Mouse (Mus musculus) embryonic facial prominence, embryonic 14.5 days (tissue): ENCODE data around the gene Ankrd61. TPM values are rescaled to one million over a fixed set of nuclear protein-coding genes. Genes with fewer than 3 reads are reported as not detected.

ENCODE experiments used
- ATAC-seq: fragments of 200-750 bp; cut with Nextera tagmentation; 2 replicates; pipeline ENCODE4 v1.8.0; 2017; ENCODE audit warnings: low read depth, moderate number of reproducible peaks, moderate TSS enrichment
- DNase-seq: peaks from one replicate; pipeline ENCODE4 v3.0.0-alpha.2; 2015; ENCODE audit warnings: low spot score
- H3K27ac ChIP-seq: fragments of 300-500 bp; sonication (generic); replicated peaks from 2 replicates; pipeline ENCODE4 v1.5.1; 2014; ENCODE audit warnings: low read depth, mild to moderate bottlenecking, low read length, moderate library complexity
- H3K27me3 ChIP-seq: fragments of 300-500 bp; sonication (generic); replicated peaks from 2 replicates; pipeline ENCODE4 v1.6.1; 2014; ENCODE audit warnings: low read length; ENCODE audit not compliant: control insufficient read depth, insufficient read depth
- H3K36me3 ChIP-seq: fragments of 300-500 bp; sonication (generic); 2 replicates; pipeline ENCODE4 v1.6.1; 2014; ENCODE audit warnings: low read length, mixed read lengths; ENCODE audit not compliant: control insufficient read depth, insufficient read depth
- H3K4me1 ChIP-seq: fragments of 300-500 bp; sonication (generic); 2 replicates; pipeline ENCODE4 v1.6.1; 2014; ENCODE audit warnings: antibody characterized with exemption, low read length; ENCODE audit not compliant: control insufficient read depth, insufficient read depth
- H3K4me2 ChIP-seq: fragments of 300-500 bp; sonication (generic); 2 replicates; pipeline ENCODE4 v1.6.1; 2014; ENCODE audit warnings: low read depth, mild to moderate bottlenecking, low read length, moderate library complexity, mixed read lengths
- H3K4me3 ChIP-seq: fragments of 300-500 bp; sonication (generic); 2 replicates; pipeline ENCODE4 v1.5.1; 2014; ENCODE audit warnings: low read depth, mild to moderate bottlenecking, low read length
- H3K9ac ChIP-seq: fragments of 300-500 bp; sonication (generic); 2 replicates; pipeline ENCODE4 v1.6.1; 2014; ENCODE audit warnings: low read depth, mild to moderate bottlenecking, low read length, moderate library complexity, mixed read lengths
- H3K9me3 ChIP-seq: fragments of 300-500 bp; sonication (generic); 2 replicates; pipeline ENCODE4 v1.6.1; 2016; ENCODE audit warnings: low read length; ENCODE audit not compliant: control insufficient read depth
- WGBS: fragments of 180-500 bp; shearing (Covaris S2); extraction: QIAGEN DNeasy Blood & Tissue Kit; methylation state at CpG from one replicate; pipeline ENCODE4 v1.1.7; 2014; 5-methylcytosine and 5-hydroxymethylcytosine counted together
- polyA plus RNA-seq: library from polyadenylated mRNA; unstranded; fragments of >200 nt; fragmentation: Nextera tagmentation; extraction: Ambion mirVana; gene quantifications from 2 replicates; pipeline ENCODE4 v1.2.1, GENCODE M21; 2014

Ankrd61 gene
- 0.18 TPM in 1 of 2 replicates, not detected in the other for polyA plus RNA-seq

DNA sequence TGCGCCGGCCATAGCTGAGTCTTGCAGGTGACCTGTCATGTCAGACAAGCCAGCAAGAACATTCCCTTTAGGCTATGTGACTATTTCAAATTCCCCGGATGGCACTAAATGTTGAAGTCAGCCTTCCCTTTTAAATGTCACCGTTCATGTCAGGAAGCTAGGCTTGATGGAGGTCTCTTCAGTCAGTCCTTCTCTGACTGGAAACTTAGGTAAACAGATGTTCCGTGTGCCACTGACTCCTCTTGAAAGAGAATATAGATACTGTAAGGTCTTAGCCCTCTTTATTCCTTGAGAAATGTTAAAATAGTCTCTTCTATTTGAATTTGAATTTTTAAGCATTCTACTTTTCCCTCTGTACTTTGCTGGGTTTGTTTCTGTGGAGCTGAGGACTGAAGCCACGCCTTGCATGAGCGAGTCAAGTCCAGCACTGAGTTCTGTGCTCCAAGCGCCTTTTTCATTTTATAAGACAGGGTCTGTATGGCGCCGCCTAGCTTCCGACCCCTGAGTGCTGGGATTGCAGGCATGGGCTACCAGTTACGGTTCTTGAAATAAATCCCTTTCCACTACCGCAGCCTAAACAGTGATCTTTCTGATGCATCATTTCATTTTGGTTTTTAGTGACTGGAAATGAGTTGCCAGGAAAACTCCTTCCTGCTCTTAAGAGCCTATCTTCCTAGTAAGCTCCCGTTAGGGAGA is at the start of gene Ankrd61:
TSS of gene Ankrd61 (minus strand) at position 51 of the 696 bp plus-strand sequence.
- H3K27me3 ChIP-seq = no peaks in the 10 kb centered on the region
- peaks cover 73% of the 10 kb centered on the region for H3K36me3 ChIP-seq
- WGBS = 90% methylated on average over 14 of the region's 14 CpGs
- no peaks in the 10 kb centered on the region for H3K4me1 ChIP-seq
- no peak within 1 kb of the TSS for H3K4me2 ChIP-seq
- ATAC-seq (no peak), DNase-seq (no peak)
- H3K27ac ChIP-seq = no peak within 1 kb of the TSS
- H3K9me3 ChIP-seq = no peaks in the 10 kb centered on the region
- no peak within 1 kb of the TSS for H3K9ac ChIP-seq
- H3K4me3 ChIP-seq = no peak within 1 kb of the TSS

DNA sequence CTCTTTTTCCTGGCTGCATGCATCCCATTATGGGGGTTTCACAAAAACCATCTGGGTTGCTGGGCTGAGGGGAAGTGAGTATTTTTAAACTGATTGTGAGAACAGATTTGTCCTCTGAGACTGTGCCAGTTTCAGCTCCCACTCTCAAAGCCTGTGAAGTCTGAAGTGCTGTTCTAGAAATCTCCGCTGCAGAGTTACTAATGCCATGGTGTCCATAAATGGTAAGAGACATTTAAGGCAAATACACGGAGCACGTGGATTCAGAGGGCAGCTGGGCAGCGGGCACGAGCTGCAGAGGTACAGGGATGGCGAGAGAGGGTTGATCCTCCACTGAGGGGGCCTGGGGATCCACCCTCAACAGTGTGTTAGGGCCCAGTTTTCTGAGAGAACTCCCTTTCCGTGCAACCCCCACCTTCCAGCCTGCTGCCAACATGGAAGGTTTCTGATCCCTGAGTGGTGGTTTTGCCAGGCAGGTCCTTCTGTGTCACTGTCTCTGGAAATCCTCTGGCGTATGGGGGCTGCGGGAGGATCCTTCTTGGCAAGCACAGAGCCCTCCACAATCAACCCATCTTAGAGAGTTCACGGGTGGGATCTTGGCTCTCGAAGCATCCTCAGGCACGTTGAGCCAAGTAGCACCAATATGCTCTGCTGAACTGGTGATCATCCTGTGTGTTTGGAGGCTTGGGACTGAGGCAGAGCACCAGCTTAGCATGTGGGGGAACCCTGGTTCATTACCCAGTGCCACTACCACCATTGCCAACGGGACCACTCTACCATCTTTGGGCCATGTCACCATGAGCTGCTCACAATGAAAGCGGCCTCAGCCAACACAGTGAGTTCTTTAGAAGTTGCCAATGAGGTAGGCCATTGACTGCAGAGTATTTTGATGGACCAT is 46.0 kb upstream of the Ankrd61 start:
- H3K4me3 ChIP-seq = no peak overlapping the region
- no peaks in the 10 kb centered on the region for H3K27me3 ChIP-seq
- 81% methylated on average over 14 of the region's 14 CpGs for WGBS
- H3K27ac ChIP-seq = no peak overlapping the region
- H3K4me2 ChIP-seq = no peak overlapping the region
- H3K4me1 ChIP-seq = no peaks in the 10 kb centered on the region
- DNase-seq (no peak), ATAC-seq (no peak)
- H3K9ac ChIP-seq = no peak overlapping the region
- 0 out of 2 replicates have a peak, but pooled peaks cover 5% of the 10 kb centered on the region for H3K9me3 ChIP-seq
- H3K36me3 ChIP-seq = no peaks in the 10 kb centered on the region

DNA sequence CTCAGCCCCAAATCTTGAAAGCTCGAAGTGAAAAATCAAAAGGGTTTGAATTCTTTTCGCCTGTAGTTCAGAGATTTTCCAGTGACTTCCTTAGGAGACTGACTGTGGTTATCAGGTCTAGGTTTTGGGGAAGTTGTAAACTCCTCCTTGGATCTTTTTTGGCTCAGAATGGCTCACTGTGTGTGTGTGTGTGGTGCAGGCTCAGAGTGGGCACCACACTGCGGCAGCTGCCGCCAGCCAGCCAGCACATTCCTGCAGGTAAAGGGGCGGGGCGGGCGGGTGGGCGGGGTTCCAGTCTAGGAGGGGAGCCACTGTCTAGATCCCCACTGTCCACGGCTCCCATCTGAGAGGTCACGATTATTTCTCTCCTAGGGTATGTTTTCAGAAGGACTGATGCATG is 44.1 kb upstream of the Ankrd61 start:
- Histone ChIP-seq H3K9ac (no peak overlapping the region), H3K4me3 (no peak overlapping the region), H3K9me3 (0 out of 2 replicates have a peak, but pooled peaks cover 5% of the 10 kb centered on the region), H3K4me1 (no peaks in the 10 kb centered on the region), H3K27me3 (no peaks in the 10 kb centered on the region), H3K36me3 (no peaks in the 10 kb centered on the region), H3K4me2 (no peak overlapping the region; the same call in 1 of the 2 replicates), H3K27ac (no peak overlapping the region)
- DNase-seq = no peak
- peak; percentile 60; the same call in 1 of the 2 replicates for ATAC-seq
- 27% methylated on average over 10 of the region's 10 CpGs for WGBS

DNA sequence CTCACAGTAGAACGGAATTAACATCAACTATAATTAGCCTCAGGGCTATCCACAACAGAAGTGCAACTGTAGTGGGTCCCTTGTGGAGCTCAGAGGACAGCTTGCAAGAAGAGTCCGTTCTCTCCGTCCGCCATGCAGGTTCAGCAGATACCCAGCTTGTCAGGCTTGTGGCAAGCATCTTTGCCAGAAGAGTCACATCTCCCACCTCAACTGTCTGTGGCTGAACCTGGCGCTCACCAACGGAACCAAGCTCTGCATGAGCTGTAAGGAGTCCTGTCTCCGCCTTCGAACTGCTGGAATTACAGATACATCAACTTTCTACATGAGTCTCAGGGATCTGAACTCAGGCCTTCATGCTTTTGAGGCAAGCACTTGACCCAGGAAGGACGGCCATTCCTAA is 38.7 kb upstream of the Ankrd61 start:
- H3K4me1 ChIP-seq = no peaks in the 10 kb centered on the region
- H3K27ac ChIP-seq = no peak overlapping the region
- no peaks in the 10 kb centered on the region for H3K9me3 ChIP-seq
- H3K4me2 ChIP-seq = no peak overlapping the region
- no peak overlapping the region for H3K9ac ChIP-seq
- H3K36me3 ChIP-seq = peaks cover 11% of the 10 kb centered on the region; the same call in 1 of the 2 replicates
- DNase-seq (no peak), ATAC-seq (no peak)
- no peak overlapping the region for H3K4me3 ChIP-seq
- 89% methylated on average over 9 of the region's 9 CpGs for WGBS
- H3K27me3 ChIP-seq = no peaks in the 10 kb centered on the region

DNA sequence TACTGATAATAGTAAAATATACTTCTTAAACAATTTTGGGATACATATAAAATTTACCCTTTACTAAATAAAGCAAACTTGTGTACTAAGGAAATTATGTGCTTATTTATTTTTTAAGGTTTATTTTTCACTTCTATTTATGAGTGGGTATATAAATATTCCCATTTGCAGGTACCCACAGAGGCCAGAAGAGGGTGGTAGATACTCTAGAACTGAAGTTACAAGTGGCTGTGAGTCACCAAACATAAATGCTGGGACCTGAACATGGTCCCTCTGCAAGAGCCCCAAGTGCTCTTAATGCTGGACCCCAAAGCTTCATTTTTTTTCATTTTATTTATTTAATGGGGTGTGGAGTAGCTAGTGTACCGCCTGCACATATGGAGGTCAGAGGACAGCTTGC is 36.4 kb upstream of the Ankrd61 start:
- ATAC-seq = no peak
- no peak for DNase-seq
- no peak overlapping the region for H3K27ac ChIP-seq
- no peak overlapping the region for H3K4me3 ChIP-seq
- WGBS = 81% methylated on average over 1 of the region's 1 CpGs
- H3K4me2 ChIP-seq = no peak overlapping the region
- no peaks in the 10 kb centered on the region for H3K9me3 ChIP-seq
- peaks cover 32% of the 10 kb centered on the region for H3K36me3 ChIP-seq
- no peaks in the 10 kb centered on the region for H3K27me3 ChIP-seq
- no peaks in the 10 kb centered on the region for H3K4me1 ChIP-seq
- H3K9ac ChIP-seq = no peak overlapping the region

DNA sequence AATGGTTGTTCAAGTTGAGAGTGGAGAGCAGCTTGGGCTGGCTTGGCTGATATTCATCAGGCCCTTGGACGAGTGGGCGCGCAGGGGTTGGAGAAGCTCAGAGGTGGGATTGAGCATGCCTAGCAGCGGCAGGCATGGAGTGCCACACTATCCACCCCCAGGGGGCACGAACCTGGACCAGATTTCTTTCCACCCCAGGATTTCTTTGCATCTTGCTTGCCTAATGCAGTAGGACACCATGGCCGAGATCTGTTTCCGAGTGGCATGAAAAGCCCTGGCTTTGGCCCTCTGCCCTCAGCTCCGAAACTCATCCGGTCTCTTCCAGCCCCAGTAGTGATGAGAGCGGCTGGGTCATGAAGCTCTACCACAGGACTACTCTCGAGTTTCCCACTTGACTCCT is 35.9 kb upstream of the Ankrd61 start:
- no peaks in the 10 kb centered on the region for H3K27me3 ChIP-seq
- no peak overlapping the region for H3K27ac ChIP-seq
- peaks cover 37% of the 10 kb centered on the region for H3K36me3 ChIP-seq
- no peak overlapping the region for H3K4me3 ChIP-seq
- no peak for ATAC-seq
- H3K9ac ChIP-seq = no peak overlapping the region
- H3K4me1 ChIP-seq = no peaks in the 10 kb centered on the region
- WGBS = 87% methylated on average over 11 of the region's 11 CpGs
- H3K9me3 ChIP-seq = no peaks in the 10 kb centered on the region
- no peak overlapping the region for H3K4me2 ChIP-seq
- no peak for DNase-seq

DNA sequence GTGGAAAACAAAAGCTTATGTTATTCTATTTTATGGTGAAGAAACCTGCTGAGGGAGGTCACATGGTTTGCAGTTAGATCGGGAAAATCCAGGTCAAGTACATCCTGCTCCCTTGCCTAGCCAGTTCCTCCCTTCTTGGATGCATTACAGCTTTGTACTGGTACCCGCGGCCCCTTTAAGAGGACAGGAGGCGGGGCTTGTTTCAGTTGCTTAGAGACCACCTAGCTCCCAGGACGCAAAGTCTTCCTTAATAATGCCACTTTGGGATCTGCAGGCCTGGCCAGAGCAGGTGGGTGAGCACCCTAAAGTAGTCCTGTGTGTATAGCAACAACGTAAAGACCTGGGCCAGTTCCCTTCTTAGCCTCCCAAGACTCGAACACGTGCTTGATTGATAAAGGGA is 35.3 kb upstream of the Ankrd61 start, which contains the start of gene Rsph10b:
TSS of gene Rsph10b (plus strand) at position 205 of the 400 bp plus-strand sequence.
- Histone ChIP-seq H3K27me3 (no peaks in the 10 kb centered on the region), H3K4me2 (no peak within 1 kb of the TSS; the same call in 1 of the 2 replicates), H3K9me3 (no peaks in the 10 kb centered on the region), H3K4me1 (no peaks in the 10 kb centered on the region), H3K9ac (no peak within 1 kb of the TSS), H3K36me3 (peaks cover 42% of the 10 kb centered on the region), H3K27ac (no peak within 1 kb of the TSS), H3K4me3 (no peak within 1 kb of the TSS)
- DNase-seq (peak; percentile 13), ATAC-seq (no peak)
- 21% methylated on average over 8 of the region's 8 CpGs for WGBS

DNA sequence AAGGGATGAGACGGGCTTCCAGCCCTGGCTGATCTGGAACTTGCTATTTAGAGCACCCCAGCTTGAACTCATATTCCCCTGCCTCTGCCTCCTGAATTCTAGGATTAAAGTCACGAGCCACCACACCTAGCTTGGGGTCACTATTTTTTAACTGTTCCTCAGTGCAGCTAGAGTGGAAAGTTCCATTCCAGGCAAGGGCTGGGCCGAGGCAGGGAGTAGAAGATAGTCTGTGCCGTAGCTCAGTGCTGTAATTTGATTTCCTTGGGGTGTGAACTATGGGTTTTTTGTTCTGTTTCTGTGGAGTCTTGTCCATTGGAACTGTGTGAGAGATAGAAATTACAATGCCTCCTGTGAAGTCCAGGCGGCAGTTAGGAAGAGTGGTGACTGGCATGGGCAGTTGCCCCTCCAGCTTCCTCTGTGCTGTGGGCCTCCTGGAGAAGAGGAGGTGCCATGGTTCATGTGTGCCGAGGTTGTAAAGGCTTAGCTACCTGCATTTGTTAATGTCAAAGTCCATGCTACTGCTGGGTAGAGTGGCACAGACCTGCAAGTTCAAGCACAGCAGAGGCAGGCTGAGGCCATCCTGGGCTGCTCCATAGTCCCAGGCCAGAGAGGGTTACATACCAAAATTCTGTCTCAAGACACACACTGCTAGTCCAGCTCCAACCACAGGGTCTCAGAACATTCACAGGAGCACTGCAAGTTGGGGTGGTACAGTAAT is 34.5 kb upstream of the Ankrd61 start:
- no peak for DNase-seq

More for the DNA sequence above, 34.5 kb upstream of the Ankrd61 start:
- Histone ChIP-seq H3K4me3 (no peak overlapping the region), H3K27me3 (no peaks in the 10 kb centered on the region), H3K27ac (no peak overlapping the region), H3K9me3 (no peaks in the 10 kb centered on the region), H3K4me1 (no peaks in the 10 kb centered on the region), H3K4me2 (no peak overlapping the region), H3K36me3 (peaks cover 46% of the 10 kb centered on the region), H3K9ac (no peak overlapping the region)
- ATAC-seq = no peak
- WGBS = 82% methylated on average over 6 of the region's 6 CpGs
